Mouse (Mus musculus) midbrain, embryonic 15.5 days (tissue): ENCODE results near the gene 1700025C18Rik. TPM values are rescaled to one million over a fixed set of nuclear protein-coding genes. Genes with fewer than 3 reads are reported as not detected.

ENCODE experiments used
- ATAC-seq: fragments of 200-750 bp; cut with Nextera tagmentation; replicated peaks from 2 replicates; pipeline ENCODE4 v1.8.0; 2017; ENCODE audit warnings: moderate TSS enrichment
- H3K27ac ChIP-seq: fragments of 300-500 bp; sonication (generic); 2 replicates; pipeline ENCODE4 v1.5.1; 2015; ENCODE audit warnings: mild to moderate bottlenecking, inconsistent platforms
- H3K27me3 ChIP-seq: fragments of 300-500 bp; sonication (generic); replicated peaks from 2 replicates; pipeline ENCODE4 v1.6.1; 2015; ENCODE audit warnings: inconsistent platforms
- H3K36me3 ChIP-seq: fragments of 300-500 bp; sonication (generic); replicated peaks from 2 replicates; pipeline ENCODE4 v1.6.1; 2015; ENCODE audit warnings: inconsistent platforms
- H3K4me1 ChIP-seq: fragments of 300-500 bp; sonication (generic); 2 replicates; pipeline ENCODE4 v1.6.1; 2015; ENCODE audit warnings: inconsistent platforms
- H3K4me2 ChIP-seq: fragments of 300-500 bp; sonication (generic); 2 replicates; pipeline ENCODE4 v1.6.1; 2015; ENCODE audit warnings: inconsistent platforms, mild to moderate bottlenecking, moderate library complexity
- H3K4me3 ChIP-seq: fragments of 300-500 bp; sonication (generic); 2 replicates; pipeline ENCODE4 v1.5.1; 2015; ENCODE audit warnings: mild to moderate bottlenecking, inconsistent platforms
- H3K9ac ChIP-seq: fragments of 300-500 bp; sonication (generic); 2 replicates; pipeline ENCODE4 v1.6.1; 2015; ENCODE audit warnings: mild to moderate bottlenecking, inconsistent platforms
- H3K9me3 ChIP-seq: fragments of 300-500 bp; sonication (generic); 2 replicates; pipeline ENCODE4 v1.6.1; 2016; ENCODE audit warnings: inconsistent platforms
- WGBS: fragments of 180-500 bp; shearing (Covaris S2); methylation state at CpG from one replicate; pipeline ENCODE4 v1.1.7; 2015; ENCODE audit warnings: mixed read lengths; 5-methylcytosine and 5-hydroxymethylcytosine counted together
- polyA plus RNA-seq: library from polyadenylated mRNA; unstranded; fragments of >200 nt; fragmentation: Nextera tagmentation; extraction: Ambion mirVana; gene quantifications from 2 replicates; pipeline ENCODE4 v1.2.1, GENCODE M21; 2015

Gene 1700025C18Rik
- polyA plus RNA-seq, 1 experiment from 2014 or later: not detected

DNA sequence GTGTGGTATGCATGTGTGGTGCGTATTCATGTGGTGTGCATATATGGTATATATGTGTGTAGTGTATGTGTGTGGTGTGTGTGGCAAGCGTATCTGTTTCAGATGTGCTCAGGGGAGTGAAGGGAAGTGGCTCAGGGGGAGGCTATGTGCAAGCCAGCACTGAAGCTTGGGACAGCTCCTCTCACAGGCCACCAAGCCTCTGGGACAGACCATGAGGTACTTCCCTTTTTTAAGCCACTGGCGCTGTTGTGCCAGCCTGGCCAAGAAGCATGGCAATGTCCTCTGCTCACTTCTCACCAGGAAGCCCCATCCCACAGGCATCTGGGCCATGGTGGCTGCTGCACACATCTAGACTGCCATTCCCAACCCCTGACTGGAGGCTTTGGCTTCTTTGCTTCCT, 12.4 kb upstream of the 1700025C18Rik start:
- no peak overlapping the region for H3K9ac ChIP-seq
- no peaks in the 10 kb centered on the region; the same call in 1 of the 2 replicates for H3K27me3 ChIP-seq
- H3K36me3 ChIP-seq: no peaks in the 10 kb centered on the region
- peaks cover 9% of the 10 kb centered on the region; the same call in 1 of the 2 replicates for H3K4me1 ChIP-seq
- no peaks in the 10 kb centered on the region for H3K9me3 ChIP-seq
- ATAC-seq: no peak
- H3K4me2 ChIP-seq: no peak overlapping the region
- WGBS: 87% methylated on average over 3 of the region's 3 CpGs
- H3K27ac ChIP-seq: no peak overlapping the region
- no peak overlapping the region for H3K4me3 ChIP-seq

GRCm38 (mm10) chr2:165100749-165101148, 10.2 kb upstream of the 1700025C18Rik start:
- Histone ChIP-seq H3K9me3 (no peaks in the 10 kb centered on the region), H3K27me3 (no peaks in the 10 kb centered on the region), H3K4me2 (no peak overlapping the region), H3K4me3 (no peak overlapping the region), H3K9ac (no peak overlapping the region), H3K27ac (no peak overlapping the region), H3K36me3 (no peaks in the 10 kb centered on the region), H3K4me1 (peaks cover 10% of the 10 kb centered on the region)
- 11% methylated on average over 6 of the region's 6 CpGs for WGBS
- ATAC-seq: no peak

GRCm38 (mm10) chr2:165098861-165099260, 8.3 kb upstream of the 1700025C18Rik start:
- H3K36me3 ChIP-seq: no peaks in the 10 kb centered on the region
- H3K4me3 ChIP-seq: no peak overlapping the region
- 0 out of 2 replicates have a peak, but pooled peaks cover 3% of the 10 kb centered on the region for H3K27me3 ChIP-seq
- no peak for ATAC-seq
- H3K9ac ChIP-seq: no peak overlapping the region
- H3K4me1 ChIP-seq: peaks cover 10% of the 10 kb centered on the region
- no peak overlapping the region for H3K27ac ChIP-seq
- H3K9me3 ChIP-seq: no peaks in the 10 kb centered on the region
- WGBS: 88% methylated on average over 3 of the region's 3 CpGs
- H3K4me2 ChIP-seq: no peak overlapping the region

DNA sequence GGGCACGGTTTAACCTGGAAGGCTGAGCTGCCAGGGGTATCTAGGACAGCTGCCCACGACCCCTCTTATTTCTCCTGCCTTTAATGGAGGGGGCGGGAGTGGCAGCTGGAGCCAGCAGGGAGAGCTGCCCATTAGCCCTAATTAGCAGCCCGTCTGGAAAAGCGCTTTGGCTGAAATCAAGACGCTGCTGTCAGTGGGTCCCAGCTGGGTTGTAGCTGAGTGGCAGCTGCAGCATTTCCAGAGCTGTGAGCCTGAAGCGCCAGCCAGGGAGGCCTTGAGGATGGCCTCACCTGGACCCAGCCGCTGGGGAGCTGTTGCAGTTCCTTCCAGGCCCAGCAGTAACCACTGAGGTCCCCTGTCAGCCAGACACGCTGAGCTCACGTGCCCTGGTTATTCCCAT, 5.8 kb upstream of the 1700025C18Rik start:
- H3K4me1 ChIP-seq: peaks cover 18% of the 10 kb centered on the region
- ATAC-seq: 0 out of 2 replicates have a peak, but pooled peaks have one; percentile 43
- WGBS: 16% methylated on average over 10 of the region's 10 CpGs
- H3K27me3 ChIP-seq: 0 out of 2 replicates have a peak, but pooled peaks cover 3% of the 10 kb centered on the region
- no peaks in the 10 kb centered on the region for H3K9me3 ChIP-seq
- no peak overlapping the region for H3K4me2 ChIP-seq
- H3K36me3 ChIP-seq: no peaks in the 10 kb centered on the region
- no peak overlapping the region for H3K9ac ChIP-seq
- no peak overlapping the region for H3K4me3 ChIP-seq
- no peak overlapping the region for H3K27ac ChIP-seq

- Histone ChIP-seq H3K4me3 (no peak overlapping the region), H3K27me3 (0 out of 2 replicates have a peak, but pooled peaks cover 3% of the 10 kb centered on the region), H3K27ac (0 out of 2 replicates have a peak overlapping the region, but pooled peaks have one; percentile 51), H3K36me3 (no peaks in the 10 kb centered on the region), H3K9me3 (no peaks in the 10 kb centered on the region), H3K9ac (no peak overlapping the region), H3K4me1 (peaks cover 28% of the 10 kb centered on the region), H3K4me2 (no peak overlapping the region)
- ATAC-seq: no peak
- WGBS: 36% methylated on average over 7 of the region's 7 CpGs
Measured at GRCm38 (mm10) chr2:165092393-165092792, 1.8 kb upstream of the 1700025C18Rik start.

GRCm38 (mm10) chr2:165091433-165091965, 949 bp upstream of the 1700025C18Rik start:
- H3K9ac ChIP-seq: no peak overlapping the region
- H3K27me3 ChIP-seq: 0 out of 2 replicates have a peak, but pooled peaks cover 3% of the 10 kb centered on the region
- 71% methylated on average over 8 of the region's 8 CpGs for WGBS
- H3K4me2 ChIP-seq: no peak overlapping the region
- ATAC-seq: no peak
- H3K36me3 ChIP-seq: no peaks in the 10 kb centered on the region
- H3K4me3 ChIP-seq: no peak overlapping the region
- H3K9me3 ChIP-seq: no peaks in the 10 kb centered on the region
- H3K27ac ChIP-seq: 0 out of 2 replicates have a peak overlapping the region, but pooled peaks have one; percentile 1
- peaks cover 27% of the 10 kb centered on the region for H3K4me1 ChIP-seq

DNA sequence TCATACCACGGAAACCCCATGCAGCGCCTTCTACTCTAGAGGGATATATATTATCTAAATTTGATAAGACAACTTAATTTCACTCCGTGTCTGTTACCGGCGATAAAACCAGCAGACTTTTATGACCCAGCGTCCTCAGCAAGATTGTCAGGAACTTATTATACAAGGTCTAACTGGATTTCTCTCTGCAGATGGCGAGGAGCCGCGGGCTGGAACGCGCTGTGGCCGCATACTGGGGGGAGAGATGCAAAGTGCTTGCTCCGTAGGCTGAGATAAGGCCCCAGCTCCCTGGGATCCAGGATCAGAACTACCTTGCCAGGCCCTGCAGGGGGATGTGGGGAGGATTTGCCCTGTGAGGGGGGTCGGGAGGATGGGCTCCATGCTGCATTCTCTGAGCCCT, 1.1 kb downstream of the 1700025C18Rik start:
- 35% methylated on average over 14 of the region's 14 CpGs for WGBS
- no peak overlapping the region for H3K9ac ChIP-seq
- peak; percentile 31; the same call in 1 of the 2 replicates for ATAC-seq

DNA sequence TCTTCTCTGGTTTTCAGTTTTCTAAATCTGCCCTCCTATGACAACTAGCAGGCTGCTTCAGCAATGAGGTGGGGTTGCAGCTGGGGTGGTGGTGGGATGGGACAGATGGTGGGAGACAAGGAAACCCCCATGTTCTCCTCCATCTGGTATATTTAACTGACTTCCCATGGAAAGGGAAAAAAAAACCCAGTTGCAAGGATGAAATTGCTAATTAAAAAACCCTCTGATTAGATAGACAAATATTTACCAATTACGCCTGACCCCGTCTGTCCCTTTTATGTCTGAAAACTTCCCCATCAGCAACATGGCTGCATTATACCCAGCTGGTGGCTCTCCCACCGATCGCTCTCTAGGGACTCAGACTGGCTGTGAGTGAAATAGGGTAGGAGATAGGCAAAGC, 3.9 kb downstream of the 1700025C18Rik start:
- H3K9ac ChIP-seq: no peak overlapping the region
- no peaks in the 10 kb centered on the region for H3K9me3 ChIP-seq
- ATAC-seq: no peak
- no peak overlapping the region for H3K4me3 ChIP-seq
- H3K27me3 ChIP-seq: no peaks in the 10 kb centered on the region
- peaks cover 11% of the 10 kb centered on the region; the same call in 1 of the 2 replicates for H3K4me1 ChIP-seq
- 0 out of 2 replicates have a peak overlapping the region, but pooled peaks have one; percentile 15 for H3K27ac ChIP-seq
- 79% methylated on average over 4 of the region's 4 CpGs for WGBS
- no peak overlapping the region for H3K4me2 ChIP-seq
- H3K36me3 ChIP-seq: no peaks in the 10 kb centered on the region

More for the DNA sequence above, 1.1 kb downstream of the 1700025C18Rik start:
- Histone ChIP-seq H3K4me1 (peaks cover 18% of the 10 kb centered on the region; the same call in 1 of the 2 replicates), H3K27ac (peak overlapping the region; percentile 60), H3K9me3 (no peaks in the 10 kb centered on the region), H3K4me3 (no peak overlapping the region), H3K27me3 (0 out of 2 replicates have a peak, but pooled peaks cover 3% of the 10 kb centered on the region), H3K36me3 (no peaks in the 10 kb centered on the region), H3K4me2 (no peak overlapping the region)

DNA sequence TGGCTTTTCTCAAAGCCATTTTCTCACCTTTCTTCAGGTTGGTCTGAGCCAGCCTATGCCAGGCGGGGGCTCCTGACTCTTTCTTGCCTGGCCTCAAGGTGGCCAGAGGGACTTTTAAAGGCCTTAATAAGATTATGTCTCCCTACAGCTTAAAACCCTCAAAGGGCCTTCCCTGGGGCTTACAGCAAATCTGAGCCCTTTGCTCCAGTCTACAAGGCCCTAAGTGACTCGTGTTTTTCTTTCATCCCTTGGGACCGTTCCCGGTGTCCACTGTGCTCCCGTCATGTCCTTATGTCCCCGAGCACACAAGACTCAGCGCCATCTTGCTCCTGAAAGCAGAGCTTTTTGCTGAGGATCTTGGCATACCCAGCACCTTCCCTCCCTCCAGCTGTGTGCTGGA, 9.3 kb downstream of the 1700025C18Rik start:
- H3K36me3 ChIP-seq: no peaks in the 10 kb centered on the region
- peaks cover 8% of the 10 kb centered on the region for H3K27me3 ChIP-seq
- no peak overlapping the region for H3K27ac ChIP-seq
- H3K9me3 ChIP-seq: no peaks in the 10 kb centered on the region
- ATAC-seq: no peak
- peaks cover 31% of the 10 kb centered on the region for H3K4me1 ChIP-seq
- 15% methylated on average over 7 of the region's 7 CpGs for WGBS
- no peak overlapping the region for H3K9ac ChIP-seq
- H3K4me2 ChIP-seq: no peak overlapping the region
- no peak overlapping the region for H3K4me3 ChIP-seq

DNA sequence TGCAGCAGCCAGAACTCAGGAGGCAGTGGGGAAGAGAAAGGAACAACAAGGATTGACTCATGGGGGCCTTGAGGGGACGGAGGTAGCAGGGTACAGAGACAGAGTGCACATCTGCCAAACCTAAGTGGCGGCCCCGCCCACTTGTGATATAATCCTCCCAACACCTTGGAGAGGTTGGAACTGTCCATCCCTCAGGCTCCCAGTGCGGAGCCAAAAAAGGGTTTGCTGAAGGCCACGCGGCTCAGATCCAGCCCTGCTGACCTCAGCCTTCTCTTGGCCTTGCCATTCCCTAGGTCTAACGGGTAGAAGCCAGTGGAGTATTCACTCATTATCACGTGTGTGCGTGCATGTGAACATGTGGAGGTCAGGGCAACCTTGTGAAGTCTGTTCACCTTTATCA, 9.9 kb downstream of the 1700025C18Rik start:
- no peak overlapping the region for H3K4me3 ChIP-seq
- H3K9ac ChIP-seq: no peak overlapping the region
- peaks cover 37% of the 10 kb centered on the region for H3K4me1 ChIP-seq
- WGBS: 42% methylated on average over 9 of the region's 9 CpGs
- no peak overlapping the region for H3K27ac ChIP-seq
- no peak overlapping the region for H3K4me2 ChIP-seq
- no peaks in the 10 kb centered on the region for H3K36me3 ChIP-seq
- H3K9me3 ChIP-seq: no peaks in the 10 kb centered on the region
- no peak for ATAC-seq
- H3K27me3 ChIP-seq: peaks cover 8% of the 10 kb centered on the region

GRCm38 (mm10) chr2:165078605-165079004, 11.9 kb downstream of the 1700025C18Rik start:
- Histone ChIP-seq H3K27ac (no peak overlapping the region), H3K4me1 (peaks cover 38% of the 10 kb centered on the region), H3K9me3 (no peaks in the 10 kb centered on the region), H3K27me3 (peaks cover 14% of the 10 kb centered on the region), H3K4me3 (no peak overlapping the region), H3K36me3 (no peaks in the 10 kb centered on the region), H3K4me2 (no peak overlapping the region), H3K9ac (no peak overlapping the region)
- WGBS: 31% methylated on average over 10 of the region's 10 CpGs
- no peak for ATAC-seq

DNA sequence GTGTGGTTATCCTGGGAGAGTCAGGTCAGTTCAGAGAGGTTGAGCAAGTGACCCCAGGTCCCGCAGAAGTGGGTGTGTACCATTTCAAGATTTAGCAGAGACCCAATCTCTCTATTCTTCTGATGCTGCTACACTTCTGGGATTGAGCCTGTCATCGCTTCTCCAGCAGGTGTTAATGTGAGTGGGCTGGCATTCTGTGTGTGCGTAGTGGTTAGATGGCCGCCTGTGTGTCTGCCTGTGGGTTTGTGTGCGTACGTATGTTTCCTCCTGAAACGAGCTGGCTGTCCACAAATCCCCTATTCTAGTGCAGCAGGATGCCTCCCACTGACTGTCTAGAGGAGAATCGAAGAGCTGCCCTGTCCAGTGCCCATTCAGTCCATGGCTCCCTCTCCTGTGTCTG, 12.5 kb downstream of the 1700025C18Rik start:
- Histone ChIP-seq H3K9me3 (no peaks in the 10 kb centered on the region), H3K4me2 (no peak overlapping the region), H3K4me3 (no peak overlapping the region), H3K4me1 (peaks cover 43% of the 10 kb centered on the region), H3K36me3 (no peaks in the 10 kb centered on the region), H3K27ac (no peak overlapping the region), H3K27me3 (peaks cover 14% of the 10 kb centered on the region), H3K9ac (no peak overlapping the region)
- no peak for ATAC-seq
- WGBS: 63% methylated on average over 8 of the region's 8 CpGs

- H3K4me3 ChIP-seq: no peak overlapping the region
- H3K9ac ChIP-seq: no peak overlapping the region
- no peaks in the 10 kb centered on the region for H3K9me3 ChIP-seq
- 5% methylated on average over 9 of the region's 9 CpGs for WGBS
- peak overlapping the region; percentile 19; the same call in 1 of the 2 replicates for H3K4me2 ChIP-seq
- H3K36me3 ChIP-seq: no peaks in the 10 kb centered on the region
- H3K27me3 ChIP-seq: peaks cover 14% of the 10 kb centered on the region
- peak overlapping the region; percentile 61 for H3K27ac ChIP-seq
- peaks cover 43% of the 10 kb centered on the region for H3K4me1 ChIP-seq
- ATAC-seq: peak; percentile 26
Measured at GRCm38 (mm10) chr2:165077055-165077454, 13.5 kb downstream of the 1700025C18Rik start.
